Mouse (Mus musculus) layer of hippocampus, adult 2 months (tissue): ENCODE data around the gene E2f8. TPM values are rescaled to one million over a fixed set of nuclear protein-coding genes. Genes with fewer than 3 reads are reported as not detected.
A peak's percentile ranks its signal among the peaks of the same experiment; 100 is the strongest.

Experiments
- DNase-seq, 2 experiments: peaks; one replicate each; pipeline ENCODE4 v3.0.0; 2022; ENCODE audit warnings: low spot score in 2 of 2
- H3K27ac ChIP-seq: fragments of 200-600 bp; 2 replicates; pipeline ENCODE4 v1.8.1; 2022
- H3K4me3 ChIP-seq: fragments of 200-600 bp; 2 replicates; pipeline ENCODE4 v1.8.1; 2022; ENCODE audit warnings: mild to moderate bottlenecking
- CTCF ChIP-seq: fragments of 200-600 bp; conservative IDR thresholded peaks from 2 replicates; pipeline ENCODE4 v1.8.1; 2022; ENCODE audit warnings: antibody characterized with exemption, mild to moderate bottlenecking, moderate library complexity
- total RNA-seq, 2 experiments: library from RNA; stranded (reverse); gene quantifications; 2 replicates each; pipeline ENCODE4 v1.2.3; 2021

E2f8 gene
- total RNA-seq, 2 experiments from 2014 or later, result 0.25 to 0.49 TPM

DNA sequence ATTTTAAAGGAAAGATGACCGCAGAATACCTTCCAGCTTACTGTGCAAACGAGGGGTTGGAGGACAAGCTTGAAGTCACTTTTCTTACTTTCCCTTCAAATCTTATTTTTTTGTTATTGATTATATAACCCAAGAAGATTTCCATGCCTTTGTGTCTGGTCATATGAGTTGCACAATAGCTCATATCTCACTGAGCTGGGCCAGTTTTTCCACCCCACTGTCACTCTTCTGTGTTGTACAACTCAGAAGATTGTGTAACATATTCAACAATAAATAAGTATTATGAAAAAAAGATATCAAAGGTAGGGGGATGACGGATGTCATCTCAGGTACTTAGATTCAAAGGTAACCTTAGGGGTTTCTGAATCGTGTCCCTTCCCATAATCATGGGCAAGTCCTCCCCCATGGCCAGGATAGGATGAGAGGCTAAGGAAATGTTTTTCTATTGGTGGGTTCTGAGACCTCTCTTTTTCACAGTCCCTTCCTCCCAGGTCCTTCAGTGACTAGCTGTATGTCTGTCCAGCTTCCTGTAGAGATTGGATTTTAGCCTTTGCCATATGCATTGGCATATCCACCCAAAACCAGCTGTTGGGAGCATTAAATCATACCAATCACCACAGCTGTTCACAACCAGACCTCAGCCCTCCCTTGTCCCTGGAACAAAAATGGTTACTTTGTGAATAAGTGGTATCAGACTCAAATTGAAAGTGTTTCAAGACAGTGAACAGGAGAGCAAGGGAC lies 2.3 kb upstream of the E2f8 start:
- no peak overlapping the region for H3K27ac ChIP-seq
- H3K4me3 ChIP-seq, result no peak overlapping the region
- TF ChIP-seq CTCF, result no peak
- DNase-seq, result no peak

- Histone ChIP-seq H3K27ac (no peak overlapping the region), H3K4me3 (peak overlapping the region; percentile 73)
- no peak for DNase-seq
- no peak for TF ChIP-seq CTCF
Measured at GRCm38 (mm10) chr7:48881971-48882609, 694 bp upstream of the E2f8 start.

DNA sequence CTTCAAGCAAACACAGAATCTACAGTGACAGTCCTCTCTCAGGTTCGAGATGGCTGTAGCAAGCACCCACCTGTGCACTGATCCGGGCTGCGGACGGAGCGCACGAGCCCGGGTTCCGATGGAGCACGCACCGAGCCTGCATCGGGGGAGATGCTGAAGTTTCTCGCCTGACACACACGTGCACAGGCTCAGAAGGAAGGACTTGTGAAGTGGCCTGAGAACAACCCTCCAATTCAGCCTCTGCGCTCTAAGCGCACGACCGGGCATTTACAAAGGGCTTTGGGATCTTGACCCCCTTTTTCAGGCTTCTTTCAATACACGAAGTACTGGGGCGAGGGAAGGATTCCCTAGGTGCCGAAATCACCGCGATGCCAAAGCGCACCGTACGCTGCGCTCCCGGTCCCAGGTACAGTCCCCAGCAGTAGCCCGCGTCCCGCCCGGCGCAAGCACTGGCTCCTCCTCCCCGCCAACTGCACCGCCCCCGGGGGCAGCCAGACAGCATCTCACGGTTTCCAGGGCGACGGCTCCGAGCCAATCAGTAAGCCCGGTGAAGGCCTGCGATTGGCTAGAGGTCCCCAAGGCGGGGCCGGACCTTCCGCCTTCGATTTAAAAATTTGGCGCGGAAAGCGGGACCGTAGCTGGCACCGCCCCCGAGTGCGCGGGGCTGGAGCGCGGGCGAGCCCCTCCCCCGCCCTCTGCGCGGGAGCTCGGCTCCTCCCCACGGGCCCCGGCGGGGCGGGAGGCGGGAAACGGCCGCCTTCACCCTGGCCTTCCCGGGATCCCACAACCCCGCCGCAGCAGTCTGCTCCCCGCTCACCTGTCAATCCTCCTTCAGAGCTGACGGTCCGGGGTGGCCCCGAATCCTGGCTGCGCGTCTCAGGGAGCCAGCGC lies 560 bp downstream of the E2f8 start:
- H3K27ac ChIP-seq, result no peak overlapping the region
- DNase-seq, result peak; percentile 94 to 96
- peak overlapping the region; percentile 73 for H3K4me3 ChIP-seq
- no peak for TF ChIP-seq CTCF

DNA sequence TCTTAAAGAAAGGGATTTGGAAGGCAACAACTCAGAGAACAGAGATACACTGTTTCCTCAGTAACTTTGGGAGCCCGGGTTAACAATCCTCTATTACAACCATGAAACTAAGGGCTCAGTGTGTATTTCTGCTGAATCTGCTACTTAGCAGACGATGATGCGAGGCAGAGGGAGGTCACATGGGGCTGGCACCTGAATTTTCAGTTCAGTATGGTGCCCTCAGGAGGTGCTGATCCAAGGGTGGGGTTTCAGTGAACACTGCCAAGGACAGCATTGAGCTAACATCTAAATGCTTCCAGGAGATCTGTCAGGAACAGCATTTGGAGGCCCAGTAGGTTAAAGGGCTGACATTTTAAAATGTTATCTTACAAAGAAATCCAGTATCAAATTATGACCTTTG lies 1.8 kb downstream of the E2f8 start:
- no peak for TF ChIP-seq CTCF
- no peak overlapping the region for H3K4me3 ChIP-seq
- H3K27ac ChIP-seq, result no peak overlapping the region
- DNase-seq, result no peak

GRCm38 (mm10) chr7:48877786-48878390 lies 3.5 kb downstream of the E2f8 start:
- no peak overlapping the region for H3K27ac ChIP-seq
- no peak for TF ChIP-seq CTCF

DNA sequence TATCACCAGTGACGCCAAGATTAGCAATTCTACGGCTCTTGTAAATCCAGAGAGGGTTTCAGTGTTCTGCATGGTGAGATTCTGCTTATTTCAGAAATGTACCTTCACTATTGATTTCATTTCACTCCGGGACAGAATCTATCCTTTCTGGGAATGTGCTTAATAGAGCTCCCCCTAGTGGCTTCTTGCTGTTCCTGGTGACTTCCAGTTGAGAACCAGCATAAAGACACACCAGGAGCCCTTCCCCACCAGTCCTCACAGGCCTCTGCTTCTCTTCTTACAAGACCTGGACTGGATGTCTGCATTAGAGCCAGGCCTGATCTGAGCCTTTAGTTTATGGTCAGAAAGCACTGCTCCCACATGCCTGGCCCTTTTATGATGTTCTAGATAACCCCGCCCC lies 4.9 kb downstream of the E2f8 start:
- no peak overlapping the region for H3K27ac ChIP-seq
- H3K4me3 ChIP-seq, result no peak overlapping the region
- DNase-seq, result peak; percentile 73 to 76
- peak; percentile 96 for TF ChIP-seq CTCF

More at GRCm38 (mm10) chr7:48877786-48878390, 3.5 kb downstream of the E2f8 start:
- DNase-seq, result no peak
- no peak overlapping the region for H3K4me3 ChIP-seq

DNA sequence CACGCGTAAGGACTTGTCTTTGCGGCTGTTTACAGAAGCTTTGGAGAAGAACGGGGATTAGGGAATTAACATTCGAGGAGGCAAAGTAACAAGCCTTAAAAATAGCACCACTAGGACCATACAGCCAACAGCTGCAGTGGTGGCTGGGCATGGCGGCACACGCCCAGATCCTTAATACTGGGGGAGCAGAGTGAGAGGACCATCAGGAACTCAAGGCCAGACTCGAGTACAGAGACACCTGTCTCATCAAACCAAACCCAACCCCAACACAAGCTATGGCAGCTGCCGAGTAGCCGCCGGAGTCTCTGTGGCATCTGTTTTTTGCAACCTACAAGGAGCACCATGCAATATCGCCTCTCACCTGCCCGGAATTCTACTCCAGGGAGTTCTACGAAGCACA lies 6.3 kb downstream of the E2f8 start:
- H3K27ac ChIP-seq, result no peak overlapping the region
- no peak overlapping the region for H3K4me3 ChIP-seq
- TF ChIP-seq CTCF, result no peak
- no peak for DNase-seq

DNA sequence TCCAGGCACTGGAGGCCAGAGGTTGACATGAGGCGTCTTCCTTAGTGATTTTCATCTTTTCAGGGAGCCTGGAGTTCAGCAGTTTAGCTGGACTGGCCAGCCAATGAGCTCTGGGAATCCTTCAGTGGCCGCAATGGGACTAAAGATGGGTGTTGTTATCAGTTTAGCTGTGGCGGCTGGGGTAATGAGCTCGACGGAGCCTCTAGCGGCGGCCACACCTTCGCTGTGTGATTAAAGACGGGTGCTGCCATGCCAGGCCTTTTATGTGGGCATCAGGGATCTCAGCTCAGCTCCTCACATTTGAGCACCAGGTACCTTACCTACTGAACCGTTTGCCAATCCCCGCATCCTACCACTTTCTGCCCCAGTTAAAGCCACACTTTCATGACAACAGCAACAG lies 10.1 kb downstream of the E2f8 start:
- H3K4me3 ChIP-seq, result no peak overlapping the region
- TF ChIP-seq CTCF, result no peak
- H3K27ac ChIP-seq, result no peak overlapping the region
- DNase-seq, result no peak

DNA sequence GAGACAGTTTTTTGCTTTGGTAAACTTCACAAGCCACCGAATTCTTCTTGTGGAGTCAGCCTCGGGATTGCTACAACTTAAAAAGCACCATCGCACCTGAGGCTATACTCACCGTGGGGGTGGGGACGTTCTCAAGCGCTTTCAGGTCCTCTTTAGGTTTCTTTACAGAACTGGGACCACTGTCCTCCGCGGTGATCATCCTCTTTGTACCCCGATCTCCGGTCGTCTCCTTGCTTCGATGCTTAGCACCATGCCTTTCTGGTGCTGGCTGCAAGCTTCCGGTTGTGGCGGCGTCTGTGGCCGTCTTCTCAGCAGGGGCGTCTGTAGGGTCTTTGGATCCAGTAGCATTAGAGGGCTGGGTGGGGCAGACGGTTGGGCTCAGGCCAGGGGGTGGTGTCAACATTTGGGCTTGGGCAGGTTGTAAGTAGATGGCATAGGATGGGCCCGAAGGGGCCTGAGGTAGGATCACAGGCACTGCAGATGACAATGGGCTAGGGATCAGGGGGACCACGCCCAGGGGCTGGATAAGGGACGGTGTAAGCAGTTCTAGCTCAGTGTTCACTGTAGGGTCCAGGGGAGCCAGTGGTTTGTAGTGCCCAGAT lies 10.7 kb downstream of the E2f8 start:
- H3K27ac ChIP-seq, result no peak overlapping the region
- no peak overlapping the region for H3K4me3 ChIP-seq
- no peak for TF ChIP-seq CTCF
- DNase-seq, result no peak

- no peak for DNase-seq
- H3K4me3 ChIP-seq, result no peak overlapping the region
- TF ChIP-seq CTCF, result no peak
- no peak overlapping the region for H3K27ac ChIP-seq
Measured at GRCm38 (mm10) chr7:48870144-48870543, 11.3 kb downstream of the E2f8 start.

GRCm38 (mm10) chr7:48867576-48867975 lies 13.8 kb downstream of the E2f8 start:
- TF ChIP-seq CTCF, result no peak
- Histone ChIP-seq H3K4me3 (no peak overlapping the region), H3K27ac (no peak overlapping the region)
- no peak for DNase-seq

- no peak for DNase-seq
- no peak overlapping the region for H3K27ac ChIP-seq
- TF ChIP-seq CTCF, result no peak
Measured at GRCm38 (mm10) chr7:48864671-48865458, 16.5 kb downstream of the E2f8 start.

More at GRCm38 (mm10) chr7:48864671-48865458, 16.5 kb downstream of the E2f8 start:
- H3K4me3 ChIP-seq, result no peak overlapping the region
